Mouse (Mus musculus) brown adipose tissue, adult 24 weeks (tissue): ENCODE measurements around the gene Vipr2. TPM values are rescaled to one million over a fixed set of nuclear protein-coding genes. Genes with fewer than 3 reads are reported as not detected.

Experiments used
- H3K27ac ChIP-seq: fragments of 200-500 bp; replicated peaks from 2 replicates; pipeline ENCODE4 v1.5.1; 2012; ENCODE audit warnings: low read depth, mild to moderate bottlenecking, low read length
- H3K4me1 ChIP-seq: fragments of 200-500 bp; 2 replicates; pipeline ENCODE4 v1.6.1; 2012; ENCODE audit warnings: low read length, mixed read lengths; ENCODE audit not compliant: control insufficient read depth, insufficient read depth, insufficient read length
- H3K4me3 ChIP-seq: fragments of 200-500 bp; 2 replicates; pipeline ENCODE4 v1.5.1; 2012; ENCODE audit warnings: low read depth, mild to moderate bottlenecking, low read length, moderate library complexity; ENCODE audit not compliant: insufficient read depth
- polyA plus RNA-seq: library from polyadenylated mRNA; stranded (reverse); fragments of >200 nt; gene quantifications from 2 replicates; pipeline ENCODE4 v1.2.4, GENCODE M21; 2012; ENCODE audit not compliant: missing spikeins, insufficient read depth, insufficient read length

The Vipr2 gene
- polyA plus RNA-seq, 1 experiment: 1.8 TPM

DNA sequence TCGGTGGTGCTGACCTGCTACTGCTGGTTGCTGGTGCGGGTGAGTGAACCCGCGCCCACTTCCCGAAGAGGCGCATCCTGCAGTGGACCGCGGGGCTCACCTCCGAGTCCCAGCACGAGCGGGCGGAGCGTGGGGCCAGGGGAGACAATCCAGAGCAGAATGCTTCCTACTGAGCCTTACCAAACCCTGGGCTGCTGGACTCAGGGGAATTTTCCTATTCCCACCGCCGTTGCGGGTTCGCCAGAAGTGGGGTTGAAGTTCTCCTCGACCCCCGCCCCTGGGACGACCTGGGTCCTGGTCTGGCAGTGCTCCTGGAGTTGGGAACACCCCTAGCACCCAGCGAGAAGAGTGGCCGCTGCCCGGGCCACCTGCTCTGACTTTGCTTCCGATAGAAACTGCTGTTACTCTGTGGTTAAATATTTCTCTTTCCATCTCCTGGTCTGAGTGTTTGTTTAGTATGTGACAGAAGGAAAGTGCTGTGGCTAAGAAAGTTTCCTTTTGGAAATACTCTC lies 385 bp downstream of the Vipr2 start:
- Histone ChIP-seq H3K27ac (no peak overlapping the region), H3K4me3 (peak overlapping the region; percentile 53), H3K4me1 (0 out of 2 replicates have a peak, but pooled peaks cover 2% of the 10 kb centered on the region)

DNA sequence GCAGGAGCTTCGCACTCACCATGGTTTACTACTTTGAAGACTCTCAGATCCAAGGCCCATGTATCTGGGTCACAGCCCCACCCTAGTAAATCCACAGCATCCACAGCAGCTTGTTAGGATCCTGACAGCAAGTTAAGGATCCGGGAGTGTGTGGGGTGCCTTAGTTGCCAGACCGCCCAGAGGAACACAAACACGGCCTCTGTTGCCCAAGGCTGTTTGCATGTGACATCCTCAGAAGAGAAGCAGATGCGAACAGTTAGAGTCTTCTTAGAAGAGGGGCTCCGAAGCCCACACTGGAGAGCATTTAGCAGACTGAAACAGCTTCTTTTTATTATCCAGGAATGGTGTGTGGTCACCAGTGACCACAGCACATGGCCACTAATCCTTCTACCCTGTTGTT lies 5.6 kb downstream of the Vipr2 start:
- Histone ChIP-seq H3K4me3 (no peak overlapping the region), H3K27ac (no peak overlapping the region), H3K4me1 (no peaks in the 10 kb centered on the region)

DNA sequence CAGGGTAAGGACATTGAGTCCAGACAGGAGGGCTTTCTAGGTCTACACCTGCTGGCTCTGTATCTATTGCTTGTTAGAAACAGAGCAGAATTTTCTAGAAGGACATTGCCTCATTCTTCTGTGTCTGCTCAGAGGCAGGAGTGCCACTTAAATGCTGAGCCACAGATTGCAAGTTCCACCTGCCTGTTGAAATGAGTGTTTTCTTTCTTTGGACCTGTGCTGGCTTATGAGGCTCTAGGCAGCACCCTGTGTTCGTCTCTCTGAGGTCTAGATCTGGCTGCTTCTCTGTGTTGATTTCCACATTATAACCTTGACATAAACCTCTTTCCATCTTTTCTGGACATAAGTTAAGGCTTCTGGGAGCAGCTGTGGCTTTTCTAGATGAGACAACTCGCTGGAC lies 6.8 kb downstream of the Vipr2 start:
- H3K4me3 ChIP-seq: no peak overlapping the region
- H3K27ac ChIP-seq: no peak overlapping the region

DNA sequence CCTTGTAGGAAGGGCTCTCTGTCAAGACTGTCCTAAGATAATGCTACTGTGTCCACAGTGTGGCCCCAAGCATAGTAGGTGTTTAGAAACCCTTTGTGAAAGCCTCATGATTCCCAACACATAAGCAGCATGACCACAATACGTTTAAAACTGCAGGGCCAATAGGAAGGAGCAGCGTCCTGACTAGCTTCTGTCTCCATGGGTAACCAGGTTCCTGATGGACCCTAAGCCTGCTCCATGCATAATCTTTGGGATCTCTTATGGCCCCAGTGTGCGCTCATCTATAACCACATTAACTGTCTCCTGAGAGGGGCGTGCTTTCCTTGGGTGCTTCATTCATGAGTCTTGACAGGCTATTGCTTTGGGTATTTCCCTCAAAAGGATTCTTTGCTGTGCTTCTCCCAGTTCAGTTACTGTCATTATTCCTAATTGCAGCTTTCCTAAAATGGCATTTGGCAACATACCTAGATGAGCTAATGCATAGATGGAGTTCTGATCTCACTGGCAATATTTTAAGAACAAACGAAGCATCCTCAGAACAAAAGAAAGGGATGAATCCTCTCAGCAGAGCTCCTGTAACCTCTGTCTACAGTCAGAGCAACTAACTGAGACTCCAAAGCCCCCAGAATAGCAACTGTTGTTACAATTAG lies 9.6 kb downstream of the Vipr2 start:
- Histone ChIP-seq H3K4me3 (no peak overlapping the region), H3K27ac (no peak overlapping the region), H3K4me1 (no peaks in the 10 kb centered on the region)

More for the DNA sequence above, 6.8 kb downstream of the Vipr2 start:
- no peaks in the 10 kb centered on the region for H3K4me1 ChIP-seq

DNA sequence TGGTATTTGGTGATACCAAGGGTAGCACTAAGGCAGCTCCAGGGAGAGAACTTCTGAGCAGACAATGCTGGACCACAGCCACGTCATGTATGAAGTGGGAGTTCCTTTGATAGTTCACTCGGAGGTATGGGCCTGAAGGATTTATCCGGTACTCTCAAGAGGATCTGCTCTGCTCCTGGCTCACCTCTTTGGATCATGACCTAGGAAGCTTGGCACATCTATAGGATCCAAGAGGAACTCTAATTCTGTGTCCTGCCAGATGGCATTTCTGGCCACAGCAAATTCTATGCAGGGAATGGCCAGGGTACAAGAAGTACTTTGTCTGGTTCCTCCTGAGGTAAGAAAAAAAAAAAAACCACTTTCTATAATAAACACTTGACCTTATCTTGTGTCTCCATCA lies 12.3 kb downstream of the Vipr2 start:
- no peaks in the 10 kb centered on the region for H3K4me1 ChIP-seq
- H3K27ac ChIP-seq: no peak overlapping the region
- H3K4me3 ChIP-seq: no peak overlapping the region

DNA sequence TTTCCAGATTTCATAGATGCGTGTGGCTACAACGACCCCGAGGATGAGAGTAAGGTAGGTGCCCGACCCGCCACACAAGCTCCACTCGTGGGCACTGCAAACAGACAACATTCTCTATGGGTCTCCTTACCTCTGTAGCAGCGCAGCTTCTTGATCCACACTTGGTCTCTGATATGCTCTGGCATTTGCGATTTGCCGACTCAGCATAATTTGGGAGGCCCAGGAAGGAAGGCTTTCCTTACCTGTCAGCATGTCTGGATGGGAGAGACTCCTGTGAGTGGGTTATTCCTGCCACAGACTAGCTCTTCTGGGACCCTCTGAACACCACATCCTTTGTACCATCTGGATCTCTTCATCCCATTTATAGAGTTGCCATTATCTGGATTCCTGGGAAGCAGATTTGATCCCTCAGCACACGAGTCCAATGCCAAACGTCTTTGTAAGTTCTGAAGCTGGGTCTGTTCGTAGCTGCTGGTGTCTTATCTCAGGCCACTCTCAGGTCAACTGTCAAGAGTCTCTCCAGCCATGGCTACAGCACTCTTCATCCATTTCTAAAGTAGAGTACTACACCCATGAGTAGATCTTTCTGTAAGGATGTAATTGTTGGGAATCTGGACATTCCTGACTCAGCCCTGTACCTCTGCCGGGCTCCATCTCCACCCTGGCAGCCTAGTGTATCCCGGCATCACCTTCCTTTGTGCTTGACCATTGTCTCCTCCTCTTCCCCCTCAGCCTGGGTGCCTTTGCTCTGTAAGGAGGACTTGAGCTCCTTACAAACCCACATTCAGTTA lies 17.4 kb downstream of the Vipr2 start:
- H3K4me3 ChIP-seq: no peak overlapping the region
- no peaks in the 10 kb centered on the region for H3K4me1 ChIP-seq
- no peak overlapping the region for H3K27ac ChIP-seq

DNA sequence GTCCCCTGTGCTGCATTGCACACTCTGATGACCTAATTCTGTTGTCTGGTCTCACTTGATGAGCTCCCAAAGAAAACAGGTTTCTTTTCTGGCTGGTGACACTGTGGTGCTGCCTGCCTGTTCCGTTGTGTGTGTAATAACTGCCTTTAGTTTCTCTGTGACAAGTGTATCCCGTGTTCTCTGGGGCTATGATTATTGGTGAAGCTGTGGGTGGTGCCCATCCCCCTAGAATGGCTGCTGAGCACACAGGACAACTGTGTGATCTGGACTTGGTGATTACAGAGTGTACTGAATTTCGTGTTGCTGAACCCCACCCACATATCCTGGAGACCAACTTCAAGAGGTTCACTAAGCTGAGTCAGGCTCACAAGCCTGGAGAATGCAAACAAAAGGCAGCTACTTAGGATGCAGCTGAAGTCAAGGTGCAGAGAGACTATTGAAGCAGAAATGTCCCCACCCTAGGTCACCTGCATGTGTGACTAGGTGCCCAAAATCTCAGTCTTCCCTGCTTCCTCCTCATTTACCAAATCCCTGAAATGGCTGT lies 18.9 kb downstream of the Vipr2 start:
- Histone ChIP-seq H3K4me1 (no peaks in the 10 kb centered on the region), H3K27ac (no peak overlapping the region), H3K4me3 (no peak overlapping the region)

DNA sequence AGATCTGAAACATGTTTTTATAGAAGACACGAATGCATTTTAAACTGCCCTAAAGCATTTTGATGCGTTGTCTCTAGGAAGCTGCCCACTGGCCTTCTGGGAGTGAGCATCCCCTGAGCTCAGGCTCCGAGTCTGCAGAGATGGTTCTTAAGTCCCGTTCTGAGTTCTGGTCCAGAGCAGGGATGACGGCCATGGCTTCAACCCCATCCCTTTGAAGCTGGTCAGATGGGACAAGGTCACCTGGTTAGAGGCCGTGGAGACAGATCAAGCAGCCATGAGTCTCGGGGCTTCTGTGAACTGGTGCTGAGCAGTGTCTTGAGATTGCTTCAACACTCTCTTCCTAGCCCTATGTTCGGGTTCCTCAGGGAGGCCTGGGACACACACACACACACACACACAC lies 19.6 kb downstream of the Vipr2 start:
- Histone ChIP-seq H3K4me3 (no peak overlapping the region), H3K27ac (no peak overlapping the region)

DNA sequence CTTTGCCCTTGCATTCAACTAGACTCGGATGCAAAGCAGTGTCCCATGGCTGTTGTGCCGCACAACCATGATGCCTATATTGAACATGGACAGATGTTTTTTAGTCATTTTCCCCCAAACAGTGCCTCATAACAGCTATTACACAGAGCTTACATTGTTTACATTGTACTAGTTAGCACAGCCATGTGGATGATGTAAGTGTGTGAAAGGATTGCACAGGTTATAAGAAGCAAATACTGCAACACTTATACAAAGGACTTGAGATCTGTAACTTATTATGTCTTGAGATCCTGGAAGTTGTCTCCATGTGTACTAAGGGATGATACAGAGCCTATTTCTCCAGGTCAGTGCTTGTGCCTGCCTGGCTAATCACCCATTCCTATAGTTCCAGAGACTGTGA lies 24.4 kb downstream of the Vipr2 start:
- no peaks in the 10 kb centered on the region for H3K4me1 ChIP-seq
- H3K27ac ChIP-seq: no peak overlapping the region
- no peak overlapping the region for H3K4me3 ChIP-seq

More for the DNA sequence above, 19.6 kb downstream of the Vipr2 start:
- no peaks in the 10 kb centered on the region for H3K4me1 ChIP-seq

DNA sequence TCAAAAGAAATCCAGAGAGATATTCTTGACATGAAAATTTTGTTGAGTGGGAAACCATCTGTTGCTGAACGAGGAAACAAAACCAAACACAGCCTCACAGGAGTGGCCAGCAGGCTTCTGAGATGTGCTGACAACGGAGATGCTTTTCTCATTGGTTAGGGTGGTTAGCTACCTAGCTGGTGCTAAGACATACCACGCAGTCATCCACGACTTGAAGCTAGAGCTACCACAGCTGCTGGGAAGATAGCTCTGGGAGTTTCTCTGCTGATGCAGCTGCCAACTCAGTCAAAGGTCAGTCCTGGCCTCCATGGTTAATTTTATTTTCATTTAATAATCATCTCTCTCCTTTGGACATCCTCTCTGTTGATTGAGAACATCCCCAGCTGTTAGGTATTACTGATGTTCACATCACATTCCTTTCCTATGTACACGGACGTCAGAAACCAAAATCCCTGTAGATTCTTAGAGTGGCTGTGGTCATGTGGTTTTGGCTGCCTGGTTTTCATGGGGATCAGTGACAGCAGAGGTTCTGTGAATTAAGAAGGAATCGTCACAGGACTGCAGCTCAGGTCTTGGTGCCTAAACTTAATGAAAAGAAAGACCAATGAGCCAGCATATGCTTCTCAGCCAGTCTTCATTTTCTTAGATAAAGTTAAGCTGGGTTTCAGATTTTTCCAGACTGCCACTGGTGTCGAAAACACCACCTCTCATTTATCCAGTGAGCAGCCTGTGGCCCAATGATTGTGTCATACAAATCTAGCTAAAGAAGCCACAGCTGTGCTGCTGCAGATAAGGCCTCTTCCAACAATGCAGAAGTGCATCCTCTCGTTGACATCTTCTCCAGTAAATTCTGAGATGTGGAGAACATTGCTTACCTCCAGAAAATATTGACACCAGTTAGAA lies 32.2 kb downstream of the Vipr2 start:
- Histone ChIP-seq H3K27ac (no peak overlapping the region), H3K4me3 (no peak overlapping the region), H3K4me1 (no peaks in the 10 kb centered on the region)

DNA sequence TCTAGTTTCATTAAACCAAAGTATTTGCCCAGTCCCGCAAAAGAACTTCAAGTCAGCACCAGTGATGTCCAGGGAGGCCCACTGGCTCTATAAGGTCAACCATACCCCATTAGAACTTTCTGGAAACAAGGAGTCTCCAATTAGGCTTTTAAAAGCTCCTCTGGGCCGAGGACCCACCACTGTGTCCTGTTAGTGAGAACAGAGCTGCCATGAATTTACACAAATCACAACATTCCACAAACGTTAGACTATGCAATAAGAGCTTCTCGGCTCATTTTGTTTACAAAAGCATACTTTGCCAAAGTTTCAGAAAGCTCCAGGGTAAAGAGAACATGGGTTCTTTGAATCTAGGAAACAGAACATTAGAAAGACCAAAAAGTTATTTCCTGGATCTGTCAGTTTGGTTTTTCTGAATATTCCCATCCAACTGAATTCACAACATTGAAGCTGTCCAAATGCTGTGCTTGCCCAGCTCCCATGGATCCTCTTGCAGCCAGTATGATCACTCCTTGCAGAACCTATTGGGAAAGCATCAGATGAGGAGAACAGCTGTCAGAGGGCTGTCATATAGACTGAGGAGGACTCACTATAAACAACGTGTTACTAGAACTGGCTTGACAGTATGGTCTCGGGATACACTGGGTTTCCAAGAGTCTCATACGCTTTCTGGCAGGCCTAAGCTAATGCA lies 33.6 kb downstream of the Vipr2 start:
- no peak overlapping the region for H3K4me3 ChIP-seq
- no peaks in the 10 kb centered on the region for H3K4me1 ChIP-seq
- H3K27ac ChIP-seq: no peak overlapping the region

DNA sequence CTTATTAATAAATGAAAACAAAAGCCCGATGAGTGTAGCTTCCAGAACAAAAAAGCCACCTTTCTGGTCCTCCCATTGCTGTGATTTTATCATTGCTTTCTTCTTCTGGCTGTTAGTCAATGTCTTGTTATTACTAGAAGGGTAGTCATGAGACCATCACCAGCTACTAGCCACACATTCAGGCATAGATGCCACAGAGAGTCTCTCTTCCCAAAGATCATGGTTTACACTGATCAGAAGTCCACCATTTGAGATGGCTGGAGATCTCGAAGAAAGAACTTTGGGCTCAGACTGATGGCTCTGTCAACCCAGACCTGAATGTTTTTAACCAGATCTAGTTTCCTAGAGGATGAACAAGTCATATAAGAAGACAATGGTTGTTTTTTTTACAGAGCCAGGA lies 38.3 kb downstream of the Vipr2 start:
- no peak overlapping the region for H3K27ac ChIP-seq
- H3K4me1 ChIP-seq: no peaks in the 10 kb centered on the region
- no peak overlapping the region for H3K4me3 ChIP-seq

DNA sequence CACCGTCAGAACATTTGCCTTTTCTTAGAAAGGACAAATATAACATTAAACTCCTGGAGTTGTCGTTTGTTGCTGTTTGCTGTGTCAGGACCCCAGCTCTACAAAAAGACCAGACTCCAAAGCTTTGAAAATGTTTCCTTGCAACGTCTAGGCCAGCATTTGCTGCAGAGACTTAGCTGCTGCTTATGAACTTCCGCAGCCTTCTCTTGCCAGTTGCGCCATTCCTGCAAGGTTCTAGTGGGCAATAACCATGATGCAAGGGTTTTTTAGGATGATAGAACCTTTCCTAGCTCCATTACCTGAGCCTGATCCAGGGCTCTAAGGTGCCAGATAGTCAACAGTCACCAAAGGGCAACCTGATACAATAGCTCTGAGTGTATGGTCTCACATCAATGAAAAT lies 38.9 kb downstream of the Vipr2 start:
- H3K4me1 ChIP-seq: no peaks in the 10 kb centered on the region
- H3K27ac ChIP-seq: no peak overlapping the region
- H3K4me3 ChIP-seq: no peak overlapping the region

DNA sequence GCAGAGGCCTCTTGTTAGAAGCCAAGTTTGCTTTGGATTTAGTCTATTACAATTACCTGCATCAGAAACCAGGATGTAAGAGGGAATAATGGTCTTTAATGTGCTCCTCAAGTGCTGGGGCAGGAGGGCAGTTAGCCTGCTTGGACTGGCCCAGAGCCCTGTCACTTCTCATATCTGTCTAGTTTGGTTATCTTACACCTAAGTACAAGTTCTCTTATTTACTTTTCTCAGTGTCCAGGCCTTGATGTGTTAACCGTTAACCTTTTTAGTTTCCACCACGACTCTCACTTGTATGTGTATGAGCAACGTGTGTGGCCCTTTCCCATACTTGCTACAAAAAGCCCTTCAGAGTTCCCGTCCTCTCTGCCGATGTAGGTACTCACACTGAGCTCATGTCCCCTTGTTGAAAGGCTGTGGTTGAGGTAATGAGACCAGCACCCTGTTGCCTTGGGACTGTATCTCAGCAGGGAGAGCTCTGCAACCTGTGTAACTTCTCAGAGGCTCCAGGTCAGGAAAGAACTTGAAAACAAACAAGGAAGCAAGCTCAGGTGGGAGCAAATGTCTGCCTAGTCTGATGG lies 39.9 kb downstream of the Vipr2 start:
- H3K4me1 ChIP-seq: no peaks in the 10 kb centered on the region
- no peak overlapping the region for H3K4me3 ChIP-seq

More for the DNA sequence above, 39.9 kb downstream of the Vipr2 start:
- H3K27ac ChIP-seq: no peak overlapping the region
